Mouse (Mus musculus): Measurements from ENCODE around the gene Ak5. TPM values are rescaled to one million over a fixed set of nuclear protein-coding genes. Genes with fewer than 3 reads are reported as not detected.

Ak5 gene
- polyA plus RNA-seq, 1 experiment from 2014 or later: 2.5 TPM

GRCm38 (mm10) chr3:152522634-152523314 lies 145.4 kb downstream of the Ak5 start:
- H3K4me1 ChIP-seq (replicated peaks): no peaks in the 10 kb centered on the region
- ATAC-seq: no peak
- no peaks in the 10 kb centered on the region for H3K36me3 ChIP-seq
- H3K27me3 ChIP-seq: no peaks in the 10 kb centered on the region
- H3K9ac ChIP-seq (replicated peaks): no peak overlapping the region
- no peak overlapping the region for H3K4me2 ChIP-seq (replicated peaks)
- no peak overlapping the region for H3K4me3 ChIP-seq (replicated peaks)
- no peak overlapping the region for H3K27ac ChIP-seq
- 87% methylated on average over 6 of the region's 6 CpGs for WGBS
- H3K9me3 ChIP-seq: no peaks in the 10 kb centered on the region

- 93% methylated on average over 7 of the region's 7 CpGs for WGBS
- no peak for ATAC-seq
- Histone ChIP-seq H3K27me3 (no peaks in the 10 kb centered on the region), H3K27ac (no peak overlapping the region), H3K4me2 (replicated peaks) (no peak overlapping the region), H3K9me3 (no peaks in the 10 kb centered on the region), H3K4me3 (replicated peaks) (no peak overlapping the region), H3K9ac (replicated peaks) (no peak overlapping the region), H3K4me1 (replicated peaks) (peaks cover 4% of the 10 kb centered on the region; the same call in 1 of the 2 replicates), H3K36me3 (no peaks in the 10 kb centered on the region)
Observed at GRCm38 (mm10) chr3:152521054-152521453, 147.1 kb downstream of the Ak5 start.

DNA sequence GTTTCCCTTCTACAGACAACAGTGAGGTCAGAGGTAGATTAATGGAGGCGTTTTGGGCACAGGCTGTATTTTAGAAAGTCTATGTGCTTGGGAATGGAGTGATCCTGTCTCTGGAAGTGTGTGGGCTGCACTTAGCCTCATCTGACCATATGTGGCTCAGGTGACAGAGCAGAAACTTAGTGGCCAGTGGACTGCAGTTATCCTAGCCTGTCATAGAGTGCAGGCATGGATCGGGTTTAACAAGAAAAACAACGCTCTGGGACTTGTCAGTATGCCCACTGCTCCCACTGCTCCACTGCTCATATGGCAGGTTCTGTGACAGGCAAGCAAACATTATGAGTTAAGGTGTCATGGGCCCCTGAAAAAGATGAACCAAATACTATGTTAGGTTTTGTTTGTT lies 148.1 kb downstream of the Ak5 start:
- H3K4me1 ChIP-seq (replicated peaks): peaks cover 11% of the 10 kb centered on the region; the same call in 1 of the 2 replicates
- no peak overlapping the region for H3K4me3 ChIP-seq (replicated peaks)
- H3K36me3 ChIP-seq: no peaks in the 10 kb centered on the region
- no peak for ATAC-seq
- H3K27ac ChIP-seq: no peak overlapping the region
- H3K27me3 ChIP-seq: no peaks in the 10 kb centered on the region
- no peaks in the 10 kb centered on the region for H3K9me3 ChIP-seq
- WGBS: 89% methylated on average over 3 of the region's 3 CpGs
- no peak overlapping the region for H3K4me2 ChIP-seq (replicated peaks)
- no peak overlapping the region for H3K9ac ChIP-seq (replicated peaks)

GRCm38 (mm10) chr3:152519556-152519955 lies 148.6 kb downstream of the Ak5 start:
- peaks cover 14% of the 10 kb centered on the region; the same call in 1 of the 2 replicates for H3K4me1 ChIP-seq (replicated peaks)
- ATAC-seq: no peak
- no peak overlapping the region for H3K4me2 ChIP-seq (replicated peaks)
- no peak overlapping the region for H3K27ac ChIP-seq
- H3K9me3 ChIP-seq: no peaks in the 10 kb centered on the region
- H3K27me3 ChIP-seq: no peaks in the 10 kb centered on the region
- no peak overlapping the region for H3K4me3 ChIP-seq (replicated peaks)
- 94% methylated on average over 10 of the region's 10 CpGs for WGBS
- no peak overlapping the region for H3K9ac ChIP-seq (replicated peaks)
- no peaks in the 10 kb centered on the region for H3K36me3 ChIP-seq

- Histone ChIP-seq H3K27me3 (no peaks in the 10 kb centered on the region), H3K4me3 (replicated peaks) (no peak overlapping the region), H3K9me3 (no peaks in the 10 kb centered on the region), H3K36me3 (no peaks in the 10 kb centered on the region), H3K4me2 (replicated peaks) (no peak overlapping the region), H3K9ac (replicated peaks) (no peak overlapping the region), H3K4me1 (replicated peaks) (peaks cover 14% of the 10 kb centered on the region; the same call in 1 of the 2 replicates), H3K27ac (peak overlapping the region; percentile 35; the same call in 1 of the 2 replicates)
- WGBS: 68% methylated on average over 3 of the region's 3 CpGs
- ATAC-seq: no peak
Observed at GRCm38 (mm10) chr3:152516569-152516968, 151.6 kb downstream of the Ak5 start.

GRCm38 (mm10) chr3:152515959-152516358 lies 152.2 kb downstream of the Ak5 start:
- no peaks in the 10 kb centered on the region for H3K27me3 ChIP-seq
- H3K9ac ChIP-seq (replicated peaks): no peak overlapping the region
- no peak overlapping the region for H3K27ac ChIP-seq
- H3K4me2 ChIP-seq (replicated peaks): no peak overlapping the region
- 16% methylated on average over 6 of the region's 6 CpGs for WGBS
- peak; percentile 63 for ATAC-seq
- no peaks in the 10 kb centered on the region for H3K9me3 ChIP-seq
- H3K4me3 ChIP-seq (replicated peaks): no peak overlapping the region
- peaks cover 14% of the 10 kb centered on the region; the same call in 1 of the 2 replicates for H3K4me1 ChIP-seq (replicated peaks)
- H3K36me3 ChIP-seq: no peaks in the 10 kb centered on the region

- no peak overlapping the region for H3K4me3 ChIP-seq (replicated peaks)
- WGBS: 96% methylated on average over 2 of the region's 2 CpGs
Observed at GRCm38 (mm10) chr3:152512517-152512916, 155.6 kb downstream of the Ak5 start.

GRCm38 (mm10) chr3:152509268-152509667 lies 158.9 kb downstream of the Ak5 start:
- WGBS: 91% methylated on average over 7 of the region's 7 CpGs
- no peak overlapping the region for H3K4me3 ChIP-seq (replicated peaks)
- no peak overlapping the region for H3K27ac ChIP-seq
- peaks cover 6% of the 10 kb centered on the region for H3K4me1 ChIP-seq (replicated peaks)
- no peak overlapping the region for H3K4me2 ChIP-seq (replicated peaks)
- no peaks in the 10 kb centered on the region for H3K9me3 ChIP-seq
- ATAC-seq: no peak
- H3K36me3 ChIP-seq: no peaks in the 10 kb centered on the region
- H3K9ac ChIP-seq (replicated peaks): no peak overlapping the region
- H3K27me3 ChIP-seq: no peaks in the 10 kb centered on the region

More at GRCm38 (mm10) chr3:152512517-152512916, 155.6 kb downstream of the Ak5 start:
- Histone ChIP-seq H3K36me3 (no peaks in the 10 kb centered on the region), H3K4me1 (replicated peaks) (peaks cover 21% of the 10 kb centered on the region), H3K4me2 (replicated peaks) (no peak overlapping the region), H3K27ac (no peak overlapping the region), H3K9me3 (no peaks in the 10 kb centered on the region), H3K9ac (replicated peaks) (no peak overlapping the region), H3K27me3 (no peaks in the 10 kb centered on the region)
- no peak for ATAC-seq

GRCm38 (mm10) chr3:152508419-152508993 lies 159.7 kb downstream of the Ak5 start:
- Histone ChIP-seq H3K9me3 (no peaks in the 10 kb centered on the region), H3K4me3 (replicated peaks) (no peak overlapping the region), H3K27ac (no peak overlapping the region), H3K4me2 (replicated peaks) (no peak overlapping the region), H3K4me1 (replicated peaks) (peaks cover 6% of the 10 kb centered on the region), H3K9ac (replicated peaks) (no peak overlapping the region), H3K36me3 (no peaks in the 10 kb centered on the region), H3K27me3 (no peaks in the 10 kb centered on the region)
- ATAC-seq: 0 out of 2 replicates have a peak, but pooled peaks have one; percentile 48
- WGBS: 46% methylated on average over 12 of the region's 12 CpGs

DNA sequence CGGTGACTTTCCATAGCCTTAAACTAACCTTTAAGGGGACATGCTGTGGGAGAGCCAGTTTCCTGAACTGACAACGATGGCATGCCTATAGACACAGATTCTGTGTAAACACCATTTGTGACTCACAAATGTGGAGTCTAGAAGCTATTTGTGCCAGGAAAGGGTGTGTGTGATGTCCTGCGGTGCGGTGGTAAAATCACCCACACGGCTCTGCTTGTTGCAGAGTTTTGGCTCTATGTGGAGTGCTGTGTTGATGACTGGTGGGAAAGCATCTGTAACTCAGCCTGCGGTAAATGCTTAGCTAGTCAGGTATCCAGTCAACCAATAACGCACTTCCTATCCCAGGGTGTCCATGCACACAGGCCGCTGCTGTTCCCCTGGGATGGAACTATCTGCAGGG lies 160.3 kb downstream of the Ak5 start:
- no peaks in the 10 kb centered on the region for H3K9me3 ChIP-seq
- no peak overlapping the region for H3K9ac ChIP-seq (replicated peaks)
- no peaks in the 10 kb centered on the region for H3K36me3 ChIP-seq
- WGBS: 72% methylated on average over 8 of the region's 8 CpGs
- peaks cover 6% of the 10 kb centered on the region for H3K4me1 ChIP-seq (replicated peaks)
- ATAC-seq: no peak
- H3K27me3 ChIP-seq: no peaks in the 10 kb centered on the region
- H3K4me3 ChIP-seq (replicated peaks): no peak overlapping the region
- no peak overlapping the region for H3K4me2 ChIP-seq (replicated peaks)
- H3K27ac ChIP-seq: no peak overlapping the region

GRCm38 (mm10) chr3:152498968-152499696 lies 169.0 kb downstream of the Ak5 start:
- H3K36me3 ChIP-seq: no peaks in the 10 kb centered on the region
- H3K4me1 ChIP-seq (replicated peaks): peaks cover 20% of the 10 kb centered on the region
- H3K9ac ChIP-seq (replicated peaks): no peak overlapping the region
- no peaks in the 10 kb centered on the region for H3K9me3 ChIP-seq
- no peaks in the 10 kb centered on the region for H3K27me3 ChIP-seq
- no peak overlapping the region for H3K4me3 ChIP-seq (replicated peaks)
- H3K27ac ChIP-seq: no peak overlapping the region
- ATAC-seq: no peak
- WGBS: 78% methylated on average over 2 of the region's 2 CpGs
- no peak overlapping the region for H3K4me2 ChIP-seq (replicated peaks)

GRCm38 (mm10) chr3:152497842-152498241 lies 170.3 kb downstream of the Ak5 start:
- 88% methylated on average over 2 of the region's 2 CpGs for WGBS
- H3K36me3 ChIP-seq: no peaks in the 10 kb centered on the region
- no peak for ATAC-seq

More at GRCm38 (mm10) chr3:152497842-152498241, 170.3 kb downstream of the Ak5 start:
- no peaks in the 10 kb centered on the region for H3K27me3 ChIP-seq
- H3K4me2 ChIP-seq (replicated peaks): no peak overlapping the region
- no peak overlapping the region for H3K4me3 ChIP-seq (replicated peaks)
- H3K27ac ChIP-seq: no peak overlapping the region
- no peaks in the 10 kb centered on the region for H3K9me3 ChIP-seq
- peaks cover 20% of the 10 kb centered on the region for H3K4me1 ChIP-seq (replicated peaks)
- no peak overlapping the region for H3K9ac ChIP-seq (replicated peaks)

All from midbrain, embryonic 13.5 days (tissue).